Mouse (Mus musculus): ENCODE measurements around the gene Prkca.

The Prkca gene

DNA sequence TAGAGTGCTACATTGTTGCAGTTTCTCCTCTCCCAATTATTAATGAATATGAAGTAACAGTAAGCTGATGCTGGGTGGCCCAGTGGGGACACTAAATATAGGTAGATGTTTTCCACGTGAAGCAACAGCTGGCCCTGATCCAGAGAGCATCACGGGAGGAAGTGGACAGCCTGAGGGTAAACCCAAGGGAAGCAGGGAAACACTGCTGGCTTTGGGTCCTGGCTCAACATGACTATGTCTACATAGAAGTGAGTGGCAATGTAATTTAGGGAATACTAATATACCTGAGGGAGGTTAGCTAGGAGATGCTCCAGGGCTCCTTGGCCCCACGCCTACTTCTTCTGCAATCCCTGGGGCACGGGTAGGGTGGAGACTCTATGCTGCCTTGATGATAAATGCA is 84.3 kb downstream of the Prkca start:
- DNase-seq, result no peak

GRCm38 (mm10) chr11:108258811-108259266 is 84.9 kb downstream of the Prkca start:
- DNase-seq, result no peak

- no peak for DNase-seq
Measured at GRCm38 (mm10) chr11:108257921-108258320, 85.8 kb downstream of the Prkca start.

DNA sequence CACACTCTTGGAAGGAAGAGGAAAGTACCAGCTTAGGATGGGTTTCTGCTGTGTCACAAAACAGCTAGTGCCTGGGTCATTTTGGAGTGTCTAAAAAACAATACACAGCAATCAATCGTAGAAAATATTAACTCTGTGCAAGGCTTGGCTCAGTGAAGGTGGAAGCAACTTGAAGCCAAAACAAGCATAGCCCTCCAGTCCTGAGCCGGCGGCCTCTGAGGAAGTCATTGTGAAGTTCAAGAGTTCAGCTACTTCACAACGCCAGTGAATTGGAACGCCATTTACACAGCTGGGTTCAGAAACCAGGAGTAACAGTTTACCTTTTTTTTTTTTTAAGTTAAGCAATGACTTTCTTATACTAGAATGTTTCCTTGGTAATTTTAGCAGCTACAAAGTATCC is 89.0 kb downstream of the Prkca start:
- DNase-seq, result peak; percentile 63 to 75

- DNase-seq, result no peak
Measured at GRCm38 (mm10) chr11:108251924-108252775, 91.6 kb downstream of the Prkca start.

GRCm38 (mm10) chr11:108250829-108251637 is 92.7 kb downstream of the Prkca start:
- DNase-seq, result peak in 1 of 2 experiments; percentile 54

- peak in 1 of 2 experiments; percentile 32 for DNase-seq
Measured at GRCm38 (mm10) chr11:108250146-108250635, 93.5 kb downstream of the Prkca start.

DNA sequence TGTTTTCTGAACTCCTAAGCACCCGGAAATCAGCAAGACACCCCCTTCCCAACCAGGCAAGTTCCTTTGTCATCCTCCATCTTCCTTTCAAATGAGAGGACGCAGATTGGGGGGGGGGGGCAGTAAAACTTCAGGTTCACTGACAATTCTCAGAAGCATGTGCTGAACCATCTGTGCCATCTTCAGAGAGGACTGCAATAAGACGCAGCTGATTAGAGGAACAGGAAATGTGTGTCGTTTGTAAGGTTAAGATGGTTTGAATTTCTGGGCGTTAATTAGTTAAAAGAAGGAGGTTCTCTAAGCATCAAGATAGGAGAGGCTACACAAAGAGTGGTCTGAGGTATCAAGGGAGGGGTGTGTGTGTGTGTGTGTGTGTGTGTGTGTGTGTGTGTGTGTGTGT is 94.2 kb downstream of the Prkca start:
- DNase-seq, result no peak

- DNase-seq, result no peak
Measured at GRCm38 (mm10) chr11:108249047-108249403, 94.7 kb downstream of the Prkca start.

GRCm38 (mm10) chr11:108248218-108249046 is 95.3 kb downstream of the Prkca start:
- DNase-seq, result no peak

DNA sequence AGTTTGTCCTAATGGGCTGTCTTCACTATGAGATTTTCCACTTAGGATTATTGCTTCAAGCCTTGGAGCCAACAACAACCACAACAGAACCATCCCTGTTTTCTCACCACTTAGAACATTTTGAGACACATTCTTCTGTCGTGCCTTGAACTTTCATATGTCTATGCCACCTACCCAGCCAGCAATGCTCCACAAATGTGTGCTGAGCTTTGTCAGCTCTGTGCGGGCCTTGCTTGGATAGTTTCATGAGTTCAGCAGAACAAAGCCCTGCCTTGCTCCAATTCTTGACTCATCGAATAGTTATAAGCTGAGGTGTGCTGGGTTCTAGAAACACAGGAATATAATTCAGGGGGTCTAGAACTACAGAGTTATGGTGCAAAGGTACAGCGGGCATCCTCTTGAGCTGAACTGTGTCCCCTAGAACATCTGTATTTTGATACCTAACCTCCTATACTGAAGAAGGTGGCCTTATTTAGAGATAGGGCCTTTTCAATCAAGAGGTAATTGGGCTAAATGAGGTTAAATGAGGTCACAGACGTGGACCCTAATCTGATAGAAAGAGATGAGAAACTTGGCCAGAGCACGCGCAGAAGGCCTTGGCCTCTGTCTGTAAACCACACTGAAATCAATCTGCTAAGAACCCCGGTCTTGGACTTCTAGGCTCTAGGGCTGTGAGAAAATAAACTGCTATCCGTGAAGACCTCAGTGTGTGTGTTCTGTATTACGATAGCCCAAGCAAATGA is 96.4 kb downstream of the Prkca start:
- DNase-seq, result no peak

- DNase-seq, result no peak
Measured at GRCm38 (mm10) chr11:108246267-108246702, 97.4 kb downstream of the Prkca start.

- no peak for DNase-seq
Measured at GRCm38 (mm10) chr11:108244241-108244640, 99.5 kb downstream of the Prkca start.

DNA sequence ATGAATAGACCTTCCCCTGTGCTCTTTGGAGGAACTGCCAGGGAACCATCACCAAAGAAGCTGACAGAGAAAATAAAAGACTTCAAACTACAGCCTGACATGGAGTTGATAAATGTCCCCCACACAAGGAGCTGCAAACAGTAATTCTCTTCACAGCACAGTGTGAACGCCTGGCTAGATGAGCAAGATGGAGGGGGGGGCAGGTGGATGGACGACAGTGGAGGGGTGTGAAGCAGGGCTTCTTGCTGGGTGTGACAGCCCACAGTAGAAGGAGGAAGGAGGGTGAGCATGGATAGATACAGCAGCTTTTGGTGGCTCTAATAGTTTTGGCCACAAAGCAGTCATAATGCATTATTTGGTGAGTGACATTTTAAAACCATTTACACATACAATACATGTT is 100.1 kb downstream of the Prkca start:
- DNase-seq, result no peak

GRCm38 (mm10) chr11:108240924-108241498 is 102.7 kb downstream of the Prkca start:
- peak in 1 of 2 experiments; percentile 44 for DNase-seq

DNA sequence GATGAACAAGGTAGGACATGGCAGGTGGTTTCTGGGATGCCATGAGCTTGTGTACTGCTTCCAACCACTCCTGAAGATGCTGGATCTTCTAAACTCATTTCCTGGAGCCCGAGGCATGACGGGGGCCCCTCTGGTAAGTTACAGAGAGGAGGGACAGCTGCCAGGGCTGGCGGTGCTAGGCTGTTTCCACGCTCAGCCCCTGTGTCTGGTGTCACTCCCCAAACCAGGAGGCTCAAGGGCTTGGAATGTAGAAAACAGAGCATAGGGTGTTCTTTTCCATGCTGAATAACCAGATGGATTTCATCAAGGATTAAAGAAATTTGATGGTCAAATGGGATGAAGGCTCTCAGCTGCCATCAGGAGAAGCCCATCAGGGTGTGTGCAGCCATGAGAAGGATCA is 104.6 kb downstream of the Prkca start:
- peak; percentile 50 to 64 for DNase-seq

GRCm38 (mm10) chr11:108236754-108237428 is 106.8 kb downstream of the Prkca start:
- DNase-seq, result no peak

GRCm38 (mm10) chr11:108236195-108236594 is 107.5 kb downstream of the Prkca start:
- no peak for DNase-seq

GRCm38 (mm10) chr11:108235081-108235703 is 108.5 kb downstream of the Prkca start:
- DNase-seq, result no peak

DNA sequence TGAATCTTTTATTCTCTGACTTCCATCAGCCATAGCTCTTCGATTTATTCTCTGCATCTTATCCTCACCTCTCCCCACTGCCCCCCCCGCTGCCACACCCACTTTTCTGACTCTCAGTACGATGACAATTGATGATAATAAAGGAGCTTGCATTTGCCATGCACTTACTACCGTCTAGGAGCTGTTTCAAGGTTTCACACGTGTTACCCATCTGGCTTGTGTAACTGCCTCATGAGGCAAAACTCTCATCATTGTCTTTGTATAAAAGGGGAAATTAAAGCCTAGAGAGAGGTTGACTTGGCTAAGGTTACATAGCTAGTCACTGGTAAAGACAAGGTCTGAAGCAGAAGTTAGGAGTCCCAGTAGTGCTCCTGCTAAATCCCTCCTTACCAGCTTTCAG is 110.7 kb downstream of the Prkca start:
- no peak for DNase-seq

Data from kidney, postnatal 4 days (tissue).